Mouse (Mus musculus) 416B (cell line): ENCODE measurements around the gene Esr2.

ENCODE experiments used
- DNase-seq: peaks from one replicate; pipeline ENCODE4 v3.0.0; 2011; ENCODE audit warnings: low read depth

Esr2 gene

GRCm38 (mm10) chr12:76085956-76086905, 90.8 kb downstream of the Esr2 start:
- no peak for DNase-seq

DNA sequence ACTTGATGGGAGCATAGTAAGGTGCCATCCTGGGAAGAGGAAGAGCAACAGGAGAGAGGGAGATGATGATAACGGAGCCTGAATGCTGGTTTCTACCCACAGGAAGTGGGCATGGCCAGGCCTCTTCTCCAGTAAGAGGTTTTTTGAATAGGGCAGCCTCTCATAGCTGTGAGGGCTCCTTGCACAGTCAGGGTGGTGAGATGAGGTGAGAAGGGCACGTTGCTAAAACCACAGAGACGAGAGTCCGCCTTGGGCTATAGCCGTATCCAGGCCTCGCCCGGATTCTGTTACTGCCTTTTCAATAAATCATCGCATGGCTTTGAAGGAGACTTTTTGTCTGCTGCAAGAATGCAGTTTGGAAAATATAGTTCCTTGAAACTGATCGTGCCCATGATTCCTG, 92.0 kb downstream of the Esr2 start:
- peak; percentile 22 for DNase-seq

- DNase-seq = no peak
Measured at GRCm38 (mm10) chr12:76081557-76082211, 95.4 kb downstream of the Esr2 start.

DNA sequence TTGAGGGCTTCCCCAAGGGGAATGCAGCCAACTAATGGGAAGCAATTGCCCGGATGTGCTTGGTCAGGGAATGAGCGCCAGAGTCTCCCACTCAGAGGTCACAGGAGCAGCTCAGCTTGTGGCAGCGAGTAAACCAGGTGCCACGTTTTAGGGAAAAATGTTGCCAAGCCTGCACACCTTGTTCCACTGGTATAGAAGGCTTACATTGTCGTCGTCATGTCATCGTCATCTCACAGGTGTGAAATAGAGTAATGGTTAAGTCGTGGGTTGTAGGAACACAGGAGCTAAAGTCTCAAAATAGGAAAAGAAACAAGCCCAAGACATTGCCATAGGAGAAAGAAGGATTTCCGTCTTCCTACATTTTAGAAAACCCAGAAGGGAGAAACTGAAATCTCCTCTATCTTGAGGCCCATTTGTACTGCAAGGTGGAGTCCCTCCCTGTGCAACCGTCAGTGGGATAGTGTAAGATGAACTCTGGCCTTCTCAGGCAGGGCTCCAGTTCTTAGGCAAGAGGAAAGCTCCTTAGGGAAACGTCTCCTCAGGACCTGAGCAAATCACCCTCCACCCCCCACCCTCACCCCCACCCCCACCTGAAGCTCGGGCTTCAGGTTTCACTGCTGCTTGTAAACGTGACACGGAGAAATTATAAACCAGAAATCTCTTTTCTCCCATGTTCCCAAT, 96.0 kb downstream of the Esr2 start:
- no peak for DNase-seq

DNA sequence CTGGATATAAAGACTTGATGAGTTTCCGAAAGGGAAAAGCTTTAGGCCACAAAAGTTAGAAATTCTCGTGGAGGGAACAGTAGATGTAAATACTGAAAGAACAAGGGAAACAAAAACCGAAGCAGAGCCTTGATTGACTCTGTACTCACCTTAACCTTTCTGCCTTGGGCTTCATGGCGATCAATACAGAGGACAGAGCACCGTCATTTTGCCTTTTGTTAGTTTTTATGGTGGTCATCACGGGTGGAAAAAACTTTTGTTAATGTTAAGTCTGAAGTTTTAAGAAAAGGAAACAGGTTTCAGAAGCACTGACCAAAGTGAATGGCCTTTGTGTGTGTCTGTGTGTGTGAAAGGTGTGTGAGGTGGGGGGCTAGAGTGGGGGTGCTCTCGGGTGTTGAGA, 103.1 kb downstream of the Esr2 start:
- DNase-seq = no peak

DNA sequence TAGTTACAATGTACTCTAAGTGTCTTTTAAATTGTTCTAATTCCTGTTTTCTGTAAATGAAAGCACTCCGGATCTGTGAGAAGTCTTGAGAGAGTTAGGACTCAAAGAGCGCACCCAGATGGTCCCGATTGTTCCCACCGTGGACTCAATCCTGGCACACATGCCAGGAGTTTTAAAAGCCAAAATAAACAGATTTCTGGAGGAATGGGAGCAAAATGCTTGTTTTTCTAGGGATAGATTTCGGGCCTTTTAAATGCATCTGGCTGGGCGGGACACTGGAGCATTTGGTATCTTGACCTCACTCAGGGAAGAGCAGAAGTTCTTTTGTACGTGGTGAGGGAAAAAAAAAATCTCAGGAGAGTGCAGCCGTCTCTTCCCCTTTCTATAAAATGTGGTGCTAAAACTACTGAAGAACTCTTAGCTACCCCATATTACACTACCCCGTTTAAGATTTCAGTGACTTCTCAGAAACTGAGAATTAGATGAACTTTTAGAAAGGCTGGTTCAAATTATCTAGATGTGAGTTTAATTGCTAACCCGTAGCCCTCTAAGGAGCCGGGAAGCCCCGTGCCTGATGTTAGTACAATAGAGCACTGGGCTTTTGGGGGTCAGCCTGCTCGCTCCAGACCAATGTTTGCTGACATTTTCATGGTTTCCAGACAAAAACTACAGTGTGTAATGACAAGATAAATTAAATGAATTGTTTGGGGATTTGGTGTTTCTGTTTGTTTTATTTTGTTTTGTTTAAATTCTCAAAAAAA, 103.8 kb downstream of the Esr2 start:
- no peak for DNase-seq

DNA sequence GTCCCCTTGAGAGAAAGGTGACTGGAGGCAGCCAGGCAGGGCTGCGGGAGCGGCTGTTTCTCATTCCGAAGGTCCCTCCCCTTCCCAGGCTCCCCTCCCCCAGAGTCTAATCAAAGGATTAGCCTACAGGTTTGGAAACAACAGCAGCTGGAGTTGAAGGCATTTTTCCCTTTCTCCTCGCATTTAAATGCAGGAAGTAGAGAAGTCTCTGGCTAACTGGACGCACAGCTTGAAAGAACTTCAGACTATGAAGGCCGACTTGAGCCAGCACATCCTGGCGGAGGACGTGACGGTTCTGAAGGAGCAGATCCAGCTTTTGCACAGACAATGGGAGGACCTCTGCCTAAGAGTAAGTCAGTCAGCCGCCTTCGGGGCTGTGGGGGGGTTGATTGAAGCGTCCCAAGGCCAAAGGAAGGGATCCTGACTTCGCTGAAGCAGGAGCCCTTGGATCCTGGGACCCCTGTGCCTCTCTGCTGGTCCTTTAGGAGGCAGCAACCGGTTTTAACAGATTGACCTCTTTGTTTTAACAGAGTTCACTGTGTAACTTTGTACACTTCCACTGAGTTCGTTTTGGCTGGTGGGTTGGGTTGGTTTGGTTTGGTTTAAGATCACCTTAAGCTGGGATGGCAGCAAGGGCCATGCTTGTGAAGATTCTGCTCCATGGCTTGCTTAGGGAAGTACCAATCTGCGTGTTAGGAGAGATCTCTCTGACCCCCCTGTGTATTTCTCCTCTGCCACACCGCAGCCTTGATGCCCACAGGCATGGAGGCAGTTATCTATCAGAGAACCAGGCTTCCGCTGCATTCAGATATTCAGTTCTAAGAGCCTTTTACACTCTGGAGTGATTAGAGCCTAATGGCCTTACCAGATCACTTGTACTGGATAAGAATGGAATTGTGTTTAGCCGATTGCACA, 104.9 kb downstream of the Esr2 start:
- DNase-seq = no peak
